Mouse (Mus musculus) hindbrain, embryonic 10.5 days (tissue): ENCODE measurements around the gene Arl15. TPM values are rescaled to one million over a fixed set of nuclear protein-coding genes. Genes with fewer than 3 reads are reported as not detected.

ENCODE experiments used
- DNase-seq: peaks from one replicate; pipeline ENCODE4 v3.0.0-alpha.2; 2017; ENCODE audit warnings: low spot score
- H3K27ac ChIP-seq: fragments of 300-500 bp; sonication (generic); 2 replicates; pipeline ENCODE4 v1.5.1; 2016; ENCODE audit warnings: mild to moderate bottlenecking, moderate library complexity
- H3K27me3 ChIP-seq: fragments of 300-500 bp; sonication (generic); 2 replicates; pipeline ENCODE4 v1.6.1; 2016; ENCODE audit warnings: mild to moderate bottlenecking; ENCODE audit not compliant: poor library complexity, insufficient read depth, severe bottlenecking
- H3K36me3 ChIP-seq: fragments of 300-500 bp; sonication (generic); 2 replicates; pipeline ENCODE4 v1.6.1; 2016; ENCODE audit warnings: mild to moderate bottlenecking, moderate library complexity
- H3K4me1 ChIP-seq: fragments of 300-500 bp; sonication (generic); replicated peaks from 2 replicates; pipeline ENCODE4 v1.6.1; 2016; ENCODE audit warnings: mild to moderate bottlenecking
- H3K4me3 ChIP-seq: fragments of 300-500 bp; sonication (generic); 2 replicates; pipeline ENCODE4 v1.5.1; 2016; ENCODE audit warnings: mild to moderate bottlenecking, moderate library complexity
- H3K9me3 ChIP-seq: fragments of 300-500 bp; sonication (generic); 2 replicates; pipeline ENCODE4 v1.6.1; 2016; ENCODE audit warnings: mild to moderate bottlenecking, moderate library complexity
- WGBS: fragments of 180-500 bp; shearing (Covaris S2); methylation state at CpG from one replicate; pipeline ENCODE4 v1.1.7; 2016; 5-methylcytosine and 5-hydroxymethylcytosine counted together
- polyA plus RNA-seq: library from polyadenylated mRNA; unstranded; fragments of >200 nt; fragmentation: Nextera tagmentation; extraction: Ambion mirVana; gene quantifications from 2 replicates; pipeline ENCODE4 v1.2.1, GENCODE M21; 2016

The Arl15 gene
- polyA plus RNA-seq, 1 experiment from 2014 or later = 10.8 TPM

DNA sequence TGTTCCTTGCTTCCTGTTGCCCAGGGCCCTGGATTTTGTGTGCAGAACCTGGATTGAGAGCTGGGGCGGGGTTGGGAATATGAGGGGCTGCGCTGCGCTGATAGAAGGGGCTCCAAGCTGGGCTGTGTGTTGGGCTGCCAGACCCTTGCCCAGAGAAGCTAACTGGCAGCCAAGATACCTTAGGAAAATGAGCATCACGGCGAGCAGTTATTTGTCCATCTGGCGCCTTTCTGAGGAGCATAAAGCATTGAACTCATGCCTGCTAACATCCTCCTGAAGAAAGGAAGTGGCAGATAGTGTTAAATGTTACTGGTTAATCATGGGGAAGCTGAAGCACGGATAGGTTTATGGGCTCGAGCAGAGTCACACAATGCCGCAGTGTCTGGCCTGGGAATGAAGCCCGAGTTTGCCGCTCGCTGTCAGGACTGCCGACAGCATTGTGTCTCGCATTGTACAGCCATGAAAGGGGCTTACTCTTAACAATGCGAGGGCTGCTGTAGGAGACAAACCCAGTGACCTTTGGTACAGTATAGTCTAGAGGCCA, 123.6 kb downstream of the Arl15 start:
- Histone ChIP-seq H3K27ac (peak overlapping the region; percentile 91), H3K4me3 (peak overlapping the region; percentile 36), H3K4me1 (peaks cover 63% of the 10 kb centered on the region), H3K9me3 (no peaks in the 10 kb centered on the region), H3K36me3 (0 out of 2 replicates have a peak, but pooled peaks cover 1% of the 10 kb centered on the region), H3K27me3 (peaks cover 7% of the 10 kb centered on the region; the same call in 1 of the 2 replicates)
- WGBS = 37% methylated on average over 15 of the region's 15 CpGs
- DNase-seq = peak; percentile 72

DNA sequence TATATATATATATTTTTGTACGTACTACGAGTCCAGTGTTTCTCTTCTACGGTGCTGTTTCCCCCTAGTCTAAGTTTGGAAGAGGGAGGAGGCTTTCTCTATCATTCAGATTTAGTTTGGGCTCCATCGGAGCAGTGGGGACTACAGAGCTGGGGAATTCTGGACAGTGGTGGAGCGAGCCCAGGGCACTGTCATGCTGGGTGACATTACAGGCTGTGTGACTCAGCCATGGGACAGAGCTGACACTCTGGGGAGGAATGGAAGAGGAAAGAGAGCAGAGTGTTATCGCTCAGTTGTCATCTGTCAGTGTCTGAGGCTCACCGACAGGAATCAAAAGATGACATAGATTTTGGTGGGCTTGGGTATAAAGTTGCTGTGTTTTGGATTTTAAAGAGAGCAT, 124.4 kb downstream of the Arl15 start:
- no peak for DNase-seq
- H3K9me3 ChIP-seq = no peaks in the 10 kb centered on the region
- peaks cover 59% of the 10 kb centered on the region for H3K4me1 ChIP-seq
- peak overlapping the region; percentile 91 for H3K27ac ChIP-seq
- 0 out of 2 replicates have a peak, but pooled peaks cover 5% of the 10 kb centered on the region for H3K27me3 ChIP-seq
- no peak overlapping the region for H3K4me3 ChIP-seq
- WGBS = 72% methylated on average over 7 of the region's 7 CpGs
- 0 out of 2 replicates have a peak, but pooled peaks cover 6% of the 10 kb centered on the region for H3K36me3 ChIP-seq

DNA sequence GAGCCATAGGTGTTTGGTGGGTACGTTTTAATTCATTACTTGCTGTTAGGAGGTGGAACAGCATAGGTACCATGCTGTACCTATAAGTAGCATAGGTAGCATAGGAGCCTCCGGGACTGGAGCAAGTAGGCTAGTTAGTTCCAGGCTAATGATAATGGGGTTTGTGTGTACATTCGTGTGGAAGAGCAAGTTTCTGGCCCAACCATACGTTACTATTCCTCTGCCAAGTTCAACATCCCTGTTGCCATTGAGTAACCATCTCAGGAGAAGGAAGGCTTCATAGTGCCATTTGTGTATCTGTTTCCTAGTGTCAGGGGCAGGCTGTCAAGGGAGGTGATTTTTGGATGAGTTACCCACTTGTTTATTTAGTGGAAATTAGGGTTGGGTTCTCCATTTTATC, 141.4 kb downstream of the Arl15 start:
- DNase-seq = no peak
- peaks cover 30% of the 10 kb centered on the region for H3K27me3 ChIP-seq
- H3K4me3 ChIP-seq = no peak overlapping the region
- no peak overlapping the region for H3K27ac ChIP-seq
- WGBS = 94% methylated on average over 4 of the region's 4 CpGs
- H3K9me3 ChIP-seq = no peaks in the 10 kb centered on the region
- H3K36me3 ChIP-seq = no peaks in the 10 kb centered on the region
- peaks cover under 1% of the 10 kb centered on the region; the same call in 1 of the 2 replicates for H3K4me1 ChIP-seq

DNA sequence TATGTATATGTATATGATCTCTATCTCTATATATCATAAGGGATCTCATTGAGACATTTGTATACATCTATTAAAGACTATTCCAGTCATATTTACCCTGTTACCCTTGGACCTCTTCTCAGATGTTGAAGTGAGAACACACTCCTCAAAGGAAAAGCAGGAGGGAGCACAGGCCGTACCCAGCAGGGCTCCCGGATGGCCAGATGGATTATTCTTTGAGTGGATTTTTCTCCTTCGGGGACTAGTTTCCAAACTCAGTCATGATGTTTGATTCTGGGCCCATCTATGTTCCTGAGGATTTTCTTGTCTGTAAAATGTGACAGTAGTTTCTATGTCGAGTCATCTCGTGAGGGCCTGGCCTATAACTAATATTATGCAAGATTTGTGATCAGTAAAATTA, 142.9 kb downstream of the Arl15 start:
- Histone ChIP-seq H3K4me3 (no peak overlapping the region), H3K4me1 (peaks cover 3% of the 10 kb centered on the region), H3K27me3 (peaks cover 22% of the 10 kb centered on the region), H3K27ac (no peak overlapping the region), H3K9me3 (no peaks in the 10 kb centered on the region), H3K36me3 (no peaks in the 10 kb centered on the region)
- DNase-seq = no peak
- 93% methylated on average over 5 of the region's 5 CpGs for WGBS

DNA sequence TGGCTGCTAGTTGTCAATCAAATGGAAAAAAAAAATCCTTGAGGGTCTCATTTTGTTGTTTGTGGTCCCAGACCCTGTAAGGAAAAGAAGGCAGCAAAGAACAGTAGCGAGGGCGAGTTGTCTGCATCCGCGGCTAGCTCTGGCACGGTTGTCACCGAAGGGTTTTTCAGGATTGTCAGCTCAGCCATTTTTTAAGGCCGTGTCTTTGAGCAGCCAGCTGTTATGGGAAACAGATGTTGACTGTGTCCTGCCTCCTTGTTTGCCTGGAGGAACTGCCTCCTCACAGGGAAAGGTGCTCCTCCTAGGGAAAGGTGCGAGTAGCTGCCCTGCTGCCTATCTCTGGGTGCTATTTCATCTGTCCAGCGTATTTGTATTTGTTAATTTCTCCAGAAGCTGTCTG, 144.3 kb downstream of the Arl15 start:
- no peak for DNase-seq
- H3K36me3 ChIP-seq = no peaks in the 10 kb centered on the region
- H3K4me1 ChIP-seq = peaks cover 3% of the 10 kb centered on the region
- H3K4me3 ChIP-seq = no peak overlapping the region
- peaks cover 14% of the 10 kb centered on the region for H3K27me3 ChIP-seq
- no peaks in the 10 kb centered on the region for H3K9me3 ChIP-seq
- 80% methylated on average over 9 of the region's 9 CpGs for WGBS
- H3K27ac ChIP-seq = no peak overlapping the region

DNA sequence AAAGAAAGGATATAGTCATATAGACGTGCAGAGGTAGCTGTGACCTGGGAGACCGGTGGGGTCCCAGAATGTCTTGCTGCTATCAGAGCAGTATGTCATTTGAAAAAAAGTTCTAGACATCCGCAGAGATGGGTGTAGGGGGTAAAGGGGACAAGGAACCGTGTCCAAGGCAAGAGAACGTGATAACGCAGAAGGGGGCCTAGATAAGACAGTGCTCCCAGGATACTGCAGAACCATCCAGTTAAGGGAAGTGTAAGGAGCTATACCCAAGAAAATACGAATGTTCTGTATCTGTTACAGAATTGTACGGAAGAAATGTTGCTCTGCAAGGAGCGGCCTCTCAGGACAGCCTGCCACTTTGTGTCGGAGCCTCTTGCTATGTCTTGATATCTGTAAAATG, 144.8 kb downstream of the Arl15 start:
- Histone ChIP-seq H3K4me1 (peaks cover 3% of the 10 kb centered on the region), H3K4me3 (no peak overlapping the region), H3K9me3 (no peaks in the 10 kb centered on the region), H3K27me3 (peaks cover 14% of the 10 kb centered on the region), H3K36me3 (no peaks in the 10 kb centered on the region), H3K27ac (no peak overlapping the region)
- no peak for DNase-seq
- 92% methylated on average over 10 of the region's 10 CpGs for WGBS

DNA sequence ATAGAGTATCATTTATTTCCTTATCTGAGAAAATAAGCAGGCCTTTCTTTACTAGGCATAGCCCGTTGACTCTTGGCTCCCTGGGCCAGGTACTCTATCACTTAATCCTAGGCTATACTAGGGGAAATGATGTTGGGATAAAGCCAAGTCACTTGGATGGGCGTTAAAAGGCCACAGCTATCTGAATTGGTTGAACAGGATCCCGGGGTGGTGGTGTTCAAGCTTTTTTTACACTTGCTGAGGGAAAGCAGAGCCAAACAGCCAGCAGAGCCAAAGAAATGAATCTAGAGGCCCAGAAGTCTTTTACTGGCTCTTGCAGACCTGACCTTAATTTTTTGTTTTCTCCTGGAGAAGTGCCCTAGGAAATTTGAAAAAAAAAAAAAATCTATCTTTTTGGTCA, 145.4 kb downstream of the Arl15 start:
- no peaks in the 10 kb centered on the region for H3K36me3 ChIP-seq
- H3K4me1 ChIP-seq = peaks cover 3% of the 10 kb centered on the region
- peaks cover 14% of the 10 kb centered on the region for H3K27me3 ChIP-seq
- H3K9me3 ChIP-seq = no peaks in the 10 kb centered on the region
- no peak for DNase-seq
- H3K4me3 ChIP-seq = no peak overlapping the region
- no peak overlapping the region for H3K27ac ChIP-seq
- WGBS = 88% methylated on average over 3 of the region's 3 CpGs

DNA sequence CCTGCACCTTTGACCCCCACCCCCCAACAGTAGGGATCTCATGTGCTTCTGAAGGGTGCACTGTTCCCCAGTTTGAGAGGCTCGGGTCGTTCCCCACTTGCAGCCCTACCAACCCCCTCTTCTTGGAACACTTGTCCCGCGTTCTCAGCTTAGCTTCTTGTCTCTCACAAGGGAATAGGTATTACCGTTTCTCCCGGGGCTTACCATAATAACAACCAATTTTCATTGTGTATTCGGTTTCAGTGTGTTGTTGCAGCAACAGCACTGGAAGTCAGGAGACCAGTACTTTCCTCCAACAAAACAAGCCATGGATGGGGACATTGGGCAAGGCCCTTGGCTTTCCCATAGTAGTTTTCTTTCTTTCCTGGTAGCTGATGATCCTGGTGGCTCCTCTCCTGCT, 145.8 kb downstream of the Arl15 start:
- H3K36me3 ChIP-seq = no peaks in the 10 kb centered on the region
- H3K27me3 ChIP-seq = peaks cover 14% of the 10 kb centered on the region
- DNase-seq = no peak
- no peaks in the 10 kb centered on the region for H3K9me3 ChIP-seq
- H3K4me1 ChIP-seq = peaks cover 3% of the 10 kb centered on the region
- 88% methylated on average over 7 of the region's 7 CpGs for WGBS
- no peak overlapping the region for H3K27ac ChIP-seq
- H3K4me3 ChIP-seq = no peak overlapping the region

DNA sequence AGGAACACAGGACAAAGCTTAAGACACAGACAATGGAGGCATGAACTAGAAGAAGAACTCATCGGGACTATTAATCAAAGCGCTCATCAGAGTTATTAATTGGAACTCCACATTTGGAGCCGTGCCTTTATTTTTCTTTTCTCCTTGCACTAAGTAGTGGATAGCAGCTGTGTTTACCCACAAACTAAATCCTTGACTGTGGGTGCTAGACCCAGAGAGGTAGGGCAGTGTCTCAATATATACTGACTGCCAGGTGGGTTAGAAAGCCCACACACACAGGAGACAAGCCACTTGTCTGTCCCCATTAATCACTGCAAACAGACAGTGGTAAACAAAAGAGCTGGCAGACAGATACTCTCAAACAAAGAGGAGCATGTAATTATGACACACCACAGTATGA, 147.6 kb downstream of the Arl15 start:
- Histone ChIP-seq H3K27ac (no peak overlapping the region), H3K27me3 (peaks cover 3% of the 10 kb centered on the region; the same call in 1 of the 2 replicates), H3K36me3 (no peaks in the 10 kb centered on the region), H3K9me3 (no peaks in the 10 kb centered on the region), H3K4me3 (no peak overlapping the region), H3K4me1 (peaks cover 3% of the 10 kb centered on the region)
- DNase-seq = no peak
- 84% methylated on average over 3 of the region's 3 CpGs for WGBS

DNA sequence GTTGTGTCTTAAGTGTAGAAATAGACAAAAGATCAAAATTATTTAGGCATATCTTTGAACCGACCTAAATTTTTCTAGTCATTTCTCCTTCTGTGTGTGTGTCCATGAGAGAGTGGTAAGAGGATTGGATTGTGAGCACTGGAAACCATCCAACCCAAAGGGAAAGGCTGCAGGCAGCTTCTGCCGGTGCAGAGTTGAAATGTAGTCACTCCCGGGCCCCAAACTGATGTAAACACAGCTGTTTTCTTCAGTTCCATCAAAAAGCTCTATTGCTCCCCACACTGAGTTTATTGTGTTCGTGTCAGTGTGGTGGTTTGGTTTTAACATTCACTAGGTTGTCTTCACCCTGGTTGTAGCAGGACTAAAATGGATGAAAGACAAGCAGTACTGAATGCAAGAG, 153.2 kb downstream of the Arl15 start:
- 79% methylated on average over 4 of the region's 4 CpGs for WGBS
- no peaks in the 10 kb centered on the region for H3K27me3 ChIP-seq
- no peak overlapping the region for H3K27ac ChIP-seq
- H3K36me3 ChIP-seq = no peaks in the 10 kb centered on the region
- H3K4me1 ChIP-seq = peaks cover 11% of the 10 kb centered on the region
- no peak overlapping the region for H3K4me3 ChIP-seq
- DNase-seq = no peak
- H3K9me3 ChIP-seq = no peaks in the 10 kb centered on the region

DNA sequence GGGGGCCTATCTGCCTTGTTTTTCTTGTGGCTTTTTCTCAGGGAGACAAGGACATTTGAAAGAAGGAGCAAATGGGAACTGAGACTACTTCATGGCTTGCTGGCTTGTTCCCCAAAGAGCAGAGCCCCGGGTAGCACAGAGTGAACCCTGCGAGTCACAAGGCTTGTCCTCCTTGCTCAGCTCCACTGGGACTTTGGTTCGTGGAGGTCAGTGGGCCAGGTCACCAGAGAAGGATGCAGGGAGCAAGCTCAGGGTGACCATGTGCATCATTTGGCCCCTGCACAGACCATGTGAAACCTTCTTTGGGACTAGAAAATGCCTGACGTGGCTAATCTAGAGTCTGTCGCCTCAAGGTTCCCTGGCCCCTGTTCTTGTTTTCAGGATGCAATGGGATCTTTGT, 155.4 kb downstream of the Arl15 start:
- Histone ChIP-seq H3K4me3 (no peak overlapping the region), H3K4me1 (peaks cover 11% of the 10 kb centered on the region), H3K27me3 (no peaks in the 10 kb centered on the region), H3K9me3 (no peaks in the 10 kb centered on the region), H3K36me3 (no peaks in the 10 kb centered on the region), H3K27ac (peak overlapping the region; percentile 47; the same call in 1 of the 2 replicates)
- DNase-seq = no peak
- WGBS = 53% methylated on average over 5 of the region's 5 CpGs

DNA sequence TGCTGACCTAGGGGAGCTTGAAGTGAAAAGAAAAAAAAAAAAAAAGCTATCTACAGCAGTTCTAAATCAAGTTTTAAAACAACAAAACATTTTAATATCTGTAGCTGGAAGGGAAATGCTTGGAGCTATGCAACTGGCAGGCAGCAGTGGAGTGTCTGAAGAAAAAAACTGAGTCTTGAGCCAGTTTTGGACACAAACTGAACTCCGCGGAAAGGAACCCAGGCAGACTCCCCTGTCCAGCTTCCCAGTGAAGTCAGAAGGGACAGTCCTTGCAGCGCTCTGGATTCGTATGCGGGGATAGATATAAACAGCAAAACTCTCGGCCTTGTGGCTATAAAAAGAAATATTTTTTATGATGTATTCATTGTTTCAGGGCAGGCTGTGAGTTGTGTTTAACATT, 155.8 kb downstream of the Arl15 start:
- no peak for DNase-seq
- H3K36me3 ChIP-seq = no peaks in the 10 kb centered on the region
- H3K27ac ChIP-seq = no peak overlapping the region
- no peak overlapping the region for H3K4me3 ChIP-seq
- H3K4me1 ChIP-seq = peaks cover 11% of the 10 kb centered on the region
- WGBS = 89% methylated on average over 6 of the region's 6 CpGs
- no peaks in the 10 kb centered on the region for H3K9me3 ChIP-seq
- H3K27me3 ChIP-seq = no peaks in the 10 kb centered on the region

DNA sequence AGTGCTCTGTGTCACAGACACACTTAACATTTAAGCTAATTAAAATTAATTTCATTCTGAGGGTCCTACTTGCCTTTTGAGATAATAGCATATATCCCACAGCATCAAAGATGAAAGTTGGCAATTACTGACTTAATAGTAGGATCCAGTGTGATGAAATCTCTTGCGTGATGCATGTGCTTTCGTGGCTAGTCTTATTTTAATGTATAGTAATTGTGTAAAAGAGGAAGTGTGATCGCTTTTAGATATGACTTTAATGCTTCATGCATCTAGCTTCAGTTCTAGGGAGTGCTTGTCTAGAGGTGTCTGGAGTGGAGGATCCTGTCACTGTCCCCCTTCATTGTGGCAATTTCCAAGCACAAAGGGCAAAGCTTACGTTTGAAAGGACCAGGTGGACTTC, 163.1 kb downstream of the Arl15 start:
- H3K27me3 ChIP-seq = no peaks in the 10 kb centered on the region
- H3K4me3 ChIP-seq = no peak overlapping the region
- no peaks in the 10 kb centered on the region for H3K4me1 ChIP-seq
- no peak for DNase-seq
- no peaks in the 10 kb centered on the region for H3K9me3 ChIP-seq
- WGBS = 93% methylated on average over 4 of the region's 4 CpGs
- H3K36me3 ChIP-seq = no peaks in the 10 kb centered on the region
- H3K27ac ChIP-seq = no peak overlapping the region

DNA sequence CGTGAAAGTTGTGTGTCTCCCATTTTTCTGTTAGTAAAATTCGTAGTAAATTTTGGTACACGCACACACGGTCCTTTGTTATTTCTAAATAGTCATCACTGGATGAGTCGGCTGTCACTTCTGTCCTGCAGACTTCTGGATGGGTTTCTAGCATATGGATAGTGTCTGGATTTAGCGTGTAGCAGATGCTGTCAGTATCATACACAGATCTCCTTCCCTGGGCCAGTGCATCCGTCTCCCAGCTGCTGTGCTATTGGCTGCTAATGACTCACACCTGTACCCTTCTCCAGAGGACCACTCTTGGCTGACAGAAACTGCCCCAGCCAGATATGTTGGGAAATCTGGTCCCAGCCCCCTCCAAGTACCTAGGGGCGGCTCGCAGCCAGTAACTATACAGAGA, 170.6 kb downstream of the Arl15 start:
- Histone ChIP-seq H3K4me1 (no peaks in the 10 kb centered on the region; the same call in 1 of the 2 replicates), H3K4me3 (no peak overlapping the region), H3K36me3 (peaks cover 22% of the 10 kb centered on the region), H3K9me3 (no peaks in the 10 kb centered on the region), H3K27me3 (no peaks in the 10 kb centered on the region), H3K27ac (no peak overlapping the region)
- 91% methylated on average over 9 of the region's 9 CpGs for WGBS
- DNase-seq = no peak
